Mouse (Mus musculus) megakaryocyte-erythroid progenitor cell, adult 5-6 weeks (primary cell): ENCODE results near the gene Mtr. TPM values are rescaled to one million over a fixed set of nuclear protein-coding genes. Genes with fewer than 3 reads are reported as not detected.

Experiments
- ATAC-seq: replicated peaks from 2 replicates; pipeline ENCODE4 v1.8.0; 2016; ENCODE audit warnings: mild to moderate bottlenecking, inconsistent platforms; ENCODE audit not compliant: severe bottlenecking, poor library complexity, low FRiP score, low TSS enrichment
- total RNA-seq, 2 experiments: library from RNA; stranded (forward) in 1 of 2; stranded (reverse) in 1 of 2; fragments of 200-1000, 215-1000 nt in 1 of 2; fragments of >200 nt in 1 of 2; fragmentation: Nextera tagmentation in 1 of 2; gene quantifications; 2 replicates each; pipeline ENCODE4 v1.2.3; 2014 to 2017

Mtr gene
- total RNA-seq, 2 experiments from 2014 or later: 40.7 to 44.9 TPM

GRCm38 (mm10) chr13:12249195-12249898 lies 8.6 kb downstream of the Mtr start:
- ATAC-seq: peak; percentile 81

- ATAC-seq: no peak
Measured at GRCm38 (mm10) chr13:12245938-12246337, 12.0 kb downstream of the Mtr start.

GRCm38 (mm10) chr13:12243991-12244390 lies 13.9 kb downstream of the Mtr start:
- ATAC-seq: no peak

- no peak for ATAC-seq
Measured at GRCm38 (mm10) chr13:12232141-12232540, 25.8 kb downstream of the Mtr start.

- ATAC-seq: no peak
Measured at GRCm38 (mm10) chr13:12228248-12228647, 29.7 kb downstream of the Mtr start.

GRCm38 (mm10) chr13:12227606-12228005 lies 30.3 kb downstream of the Mtr start:
- ATAC-seq: no peak

GRCm38 (mm10) chr13:12218603-12219002 lies 39.3 kb downstream of the Mtr start:
- ATAC-seq: peak; percentile 77

GRCm38 (mm10) chr13:12214922-12215321 lies 43.0 kb downstream of the Mtr start:
- no peak for ATAC-seq

- no peak for ATAC-seq
Measured at GRCm38 (mm10) chr13:12211058-12211457, 46.9 kb downstream of the Mtr start.

- ATAC-seq: peak; percentile 76
Measured at GRCm38 (mm10) chr13:12210023-12210762, 47.7 kb downstream of the Mtr start.

- peak; percentile 70; the same call in 1 of the 2 replicates for ATAC-seq
Measured at GRCm38 (mm10) chr13:12200372-12200771, 57.5 kb downstream of the Mtr start.

- no peak for ATAC-seq
Measured at GRCm38 (mm10) chr13:12198486-12198885, 59.4 kb downstream of the Mtr start.

GRCm38 (mm10) chr13:12196861-12197260 lies 61.1 kb downstream of the Mtr start:
- ATAC-seq: no peak

GRCm38 (mm10) chr13:12196012-12196411 lies 61.9 kb downstream of the Mtr start:
- no peak for ATAC-seq

GRCm38 (mm10) chr13:12194942-12195662 lies 62.8 kb downstream of the Mtr start:
- no peak for ATAC-seq

GRCm38 (mm10) chr13:12189219-12189618 lies 68.7 kb downstream of the Mtr start:
- ATAC-seq: no peak

GRCm38 (mm10) chr13:12188804-12189203 lies 69.1 kb downstream of the Mtr start:
- ATAC-seq: no peak

- ATAC-seq: no peak
Measured at GRCm38 (mm10) chr13:12179481-12179880, 78.4 kb downstream of the Mtr start.

- no peak for ATAC-seq
Measured at GRCm38 (mm10) chr13:12176761-12177160, 81.2 kb downstream of the Mtr start.

- ATAC-seq: no peak
Measured at GRCm38 (mm10) chr13:12175988-12176736, 81.8 kb downstream of the Mtr start.
